Mouse (Mus musculus) stomach, embryonic 15.5 days (tissue): ENCODE results near the gene Itga3. TPM values are rescaled to one million over a fixed set of nuclear protein-coding genes. Genes with fewer than 3 reads are reported as not detected.

Experiments used
- ATAC-seq: fragments of 200-750 bp; cut with Nextera tagmentation; 2 replicates; pipeline ENCODE4 v1.8.0; 2017; ENCODE audit warnings: low read depth, moderate number of reproducible peaks, moderate TSS enrichment; ENCODE audit not compliant: insufficient read depth, low FRiP score
- H3K27ac ChIP-seq: fragments of 300-500 bp; sonication (generic); 2 replicates; pipeline ENCODE4 v1.5.1; 2015; ENCODE audit warnings: mild to moderate bottlenecking, inconsistent platforms
- H3K27me3 ChIP-seq: fragments of 300-500 bp; sonication (generic); replicated peaks from 2 replicates; pipeline ENCODE4 v1.6.1; 2015; ENCODE audit warnings: inconsistent platforms
- H3K36me3 ChIP-seq: fragments of 300-500 bp; sonication (generic); 2 replicates; pipeline ENCODE4 v1.6.1; 2015; ENCODE audit warnings: inconsistent platforms
- H3K4me1 ChIP-seq: fragments of 300-500 bp; sonication (generic); 2 replicates; pipeline ENCODE4 v1.6.1; 2015; ENCODE audit warnings: inconsistent platforms
- H3K4me2 ChIP-seq: fragments of 300-500 bp; sonication (generic); 2 replicates; pipeline ENCODE4 v1.6.1; 2015; ENCODE audit warnings: mild to moderate bottlenecking, inconsistent platforms
- H3K4me3 ChIP-seq: fragments of 300-500 bp; sonication (generic); replicated peaks from 2 replicates; pipeline ENCODE4 v1.5.1; 2015; ENCODE audit warnings: inconsistent platforms
- H3K9ac ChIP-seq: fragments of 300-500 bp; sonication (generic); 2 replicates; pipeline ENCODE4 v1.6.1; 2015; ENCODE audit warnings: inconsistent platforms
- H3K9me3 ChIP-seq: fragments of 300-500 bp; sonication (generic); 2 replicates; pipeline ENCODE4 v1.6.1; 2016; ENCODE audit warnings: inconsistent platforms
- WGBS: fragments of 180-500 bp; shearing (Covaris S2); methylation state at CpG from one replicate; pipeline ENCODE4 v1.1.7; 2015; 5-methylcytosine and 5-hydroxymethylcytosine counted together
- polyA plus RNA-seq: library from polyadenylated mRNA; unstranded; fragments of >200 nt; fragmentation: Nextera tagmentation; extraction: Ambion mirVana; gene quantifications from 2 replicates; pipeline ENCODE4 v1.2.1, GENCODE M21; 2015

Gene Itga3
- polyA plus RNA-seq, 1 experiment from 2014 or later = 24.1 TPM

DNA sequence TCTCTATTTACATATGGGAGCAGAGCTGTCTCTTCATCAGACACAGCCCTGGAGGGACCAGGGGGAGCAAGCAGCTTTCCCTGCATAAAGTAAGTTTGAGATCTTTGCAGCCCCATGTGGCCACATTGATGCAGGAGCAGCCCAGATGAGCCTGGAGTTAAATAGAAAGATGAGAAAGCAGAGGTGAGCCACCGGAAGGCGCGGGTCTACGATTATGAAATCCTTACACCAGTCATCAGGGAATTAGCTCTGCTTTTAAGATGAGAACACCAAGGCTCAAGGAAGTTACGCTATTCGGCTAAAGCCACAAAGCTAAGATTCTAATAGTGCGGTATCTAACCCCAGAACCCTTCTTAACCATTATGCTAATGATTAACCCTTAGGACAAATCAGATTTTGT, 1.4 kb upstream of the Itga3 start:
- peaks cover 12% of the 10 kb centered on the region; the same call in 1 of the 2 replicates for H3K27me3 ChIP-seq
- no peaks in the 10 kb centered on the region for H3K9me3 ChIP-seq
- peaks cover 50% of the 10 kb centered on the region for H3K4me1 ChIP-seq
- no peak for ATAC-seq
- peak overlapping the region; percentile 31; the same call in 1 of the 2 replicates for H3K27ac ChIP-seq
- WGBS = 42% methylated on average over 7 of the region's 7 CpGs
- H3K36me3 ChIP-seq = no peaks in the 10 kb centered on the region
- H3K4me3 ChIP-seq = no peak overlapping the region
- no peak overlapping the region for H3K9ac ChIP-seq
- H3K4me2 ChIP-seq = peak overlapping the region; percentile 33

DNA sequence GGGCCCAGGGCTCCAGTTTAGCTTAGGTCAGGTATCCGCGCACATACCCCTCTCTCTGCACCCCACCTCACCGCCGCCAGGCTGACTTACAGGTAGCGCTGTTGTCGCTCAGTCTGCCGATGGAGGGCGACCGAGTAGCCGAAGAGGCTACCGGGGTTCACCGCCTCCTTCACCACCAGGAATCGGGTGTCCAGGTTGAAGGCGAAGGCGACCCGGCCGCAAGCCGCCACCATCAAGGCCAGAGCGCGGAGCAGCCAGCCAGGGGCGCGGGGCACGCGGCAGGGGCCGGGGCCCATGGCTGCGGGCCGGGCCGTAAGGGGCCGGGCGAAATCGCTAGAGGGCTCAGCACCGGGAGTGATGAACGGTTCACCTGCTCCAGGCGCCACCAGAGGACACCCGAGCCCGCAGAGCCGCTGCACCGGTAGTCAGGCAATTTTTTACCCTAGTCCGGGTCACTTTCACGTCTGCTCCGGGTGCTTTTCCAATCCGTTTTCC, 513 bp downstream of the Itga3 start:
- peak; percentile 37 for ATAC-seq
- Histone ChIP-seq H3K4me3 (peak overlapping the region; percentile 61), H3K4me2 (peak overlapping the region; percentile 90), H3K4me1 (peaks cover 69% of the 10 kb centered on the region), H3K9ac (peak overlapping the region; percentile 61), H3K27ac (peak overlapping the region; percentile 91), H3K36me3 (no peaks in the 10 kb centered on the region), H3K27me3 (peaks cover 12% of the 10 kb centered on the region; the same call in 1 of the 2 replicates), H3K9me3 (no peaks in the 10 kb centered on the region)
- under 1% methylated on average over 42 of the region's 42 CpGs for WGBS

DNA sequence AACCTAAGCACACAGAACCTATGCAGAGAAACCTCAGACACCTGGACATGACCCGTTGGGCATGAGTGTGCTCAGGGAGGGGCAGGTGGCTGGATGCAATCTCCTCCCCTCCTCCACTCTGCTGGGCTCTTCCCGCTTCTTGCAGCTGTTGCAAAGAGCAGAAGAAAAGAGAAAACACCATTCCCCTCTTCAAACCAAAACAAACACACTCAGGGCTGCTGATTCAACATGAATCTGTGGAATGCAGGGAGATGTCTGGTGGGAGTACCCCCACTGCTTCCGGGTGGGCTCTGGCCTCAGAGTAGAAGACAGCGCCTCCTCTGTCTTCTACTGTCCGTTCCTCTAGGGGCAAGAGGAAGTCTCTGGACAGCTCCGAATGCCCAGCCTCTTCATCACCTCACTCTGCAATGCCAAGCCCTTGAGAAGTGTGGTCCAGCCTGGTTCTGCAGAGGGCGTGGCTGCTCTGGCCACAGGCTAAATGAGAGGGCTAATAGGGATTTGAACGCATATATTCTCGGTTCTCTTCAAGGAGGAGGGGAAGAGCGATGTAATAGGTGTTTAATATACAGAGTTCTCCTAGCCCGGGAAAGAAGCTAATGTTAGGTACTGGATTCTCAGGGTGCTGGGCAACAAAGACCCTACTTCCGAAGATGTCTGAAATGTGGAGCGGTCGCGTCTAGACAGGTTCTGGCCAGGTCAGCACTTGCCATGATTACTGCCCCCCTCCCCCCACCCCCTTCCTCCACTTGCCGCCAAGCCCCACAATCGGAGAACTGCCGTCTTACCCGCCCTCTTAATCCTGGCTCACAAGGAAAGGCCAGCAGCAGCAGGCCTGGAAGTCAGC, 1.2 kb downstream of the Itga3 start:
- H3K27ac ChIP-seq = peak overlapping the region; percentile 91
- H3K36me3 ChIP-seq = no peaks in the 10 kb centered on the region
- H3K27me3 ChIP-seq = peaks cover 12% of the 10 kb centered on the region; the same call in 1 of the 2 replicates
- no peaks in the 10 kb centered on the region for H3K9me3 ChIP-seq
- WGBS = 5% methylated on average over 19 of the region's 19 CpGs
- peak overlapping the region; percentile 61 for H3K9ac ChIP-seq
- H3K4me1 ChIP-seq = peaks cover 72% of the 10 kb centered on the region
- peak overlapping the region; percentile 90 for H3K4me2 ChIP-seq
- H3K4me3 ChIP-seq = peak overlapping the region; percentile 61
- ATAC-seq = no peak

- Histone ChIP-seq H3K4me3 (peak overlapping the region; percentile 61), H3K4me2 (peak overlapping the region; percentile 90), H3K36me3 (no peaks in the 10 kb centered on the region), H3K27ac (peak overlapping the region; percentile 91), H3K27me3 (peaks cover 12% of the 10 kb centered on the region; the same call in 1 of the 2 replicates), H3K4me1 (peaks cover 72% of the 10 kb centered on the region), H3K9me3 (no peaks in the 10 kb centered on the region), H3K9ac (no peak overlapping the region)
- ATAC-seq = 0 out of 2 replicates have a peak, but pooled peaks have one; percentile 9
- 41% methylated on average over 4 of the region's 4 CpGs for WGBS
Measured at GRCm38 (mm10) chr11:95074694-95075093, 1.9 kb downstream of the Itga3 start.

GRCm38 (mm10) chr11:95073835-95074234, 2.8 kb downstream of the Itga3 start:
- Histone ChIP-seq H3K9me3 (no peaks in the 10 kb centered on the region), H3K4me2 (peak overlapping the region; percentile 90), H3K27ac (peak overlapping the region; percentile 91; the same call in 1 of the 2 replicates), H3K27me3 (peaks cover 12% of the 10 kb centered on the region; the same call in 1 of the 2 replicates), H3K9ac (no peak overlapping the region), H3K4me1 (peaks cover 70% of the 10 kb centered on the region), H3K4me3 (peak overlapping the region; percentile 61; the same call in 1 of the 2 replicates), H3K36me3 (no peaks in the 10 kb centered on the region)
- no peak for ATAC-seq
- WGBS = 47% methylated on average over 4 of the region's 4 CpGs

- Histone ChIP-seq H3K9me3 (no peaks in the 10 kb centered on the region), H3K4me1 (peaks cover 67% of the 10 kb centered on the region), H3K4me3 (no peak overlapping the region), H3K9ac (no peak overlapping the region), H3K27ac (peak overlapping the region; percentile 23; the same call in 1 of the 2 replicates), H3K27me3 (peaks cover 5% of the 10 kb centered on the region; the same call in 1 of the 2 replicates), H3K36me3 (no peaks in the 10 kb centered on the region), H3K4me2 (peak overlapping the region; percentile 24; the same call in 1 of the 2 replicates)
- ATAC-seq = no peak
- WGBS = 63% methylated on average over 5 of the region's 5 CpGs
Measured at GRCm38 (mm10) chr11:95072804-95073203, 3.8 kb downstream of the Itga3 start.

DNA sequence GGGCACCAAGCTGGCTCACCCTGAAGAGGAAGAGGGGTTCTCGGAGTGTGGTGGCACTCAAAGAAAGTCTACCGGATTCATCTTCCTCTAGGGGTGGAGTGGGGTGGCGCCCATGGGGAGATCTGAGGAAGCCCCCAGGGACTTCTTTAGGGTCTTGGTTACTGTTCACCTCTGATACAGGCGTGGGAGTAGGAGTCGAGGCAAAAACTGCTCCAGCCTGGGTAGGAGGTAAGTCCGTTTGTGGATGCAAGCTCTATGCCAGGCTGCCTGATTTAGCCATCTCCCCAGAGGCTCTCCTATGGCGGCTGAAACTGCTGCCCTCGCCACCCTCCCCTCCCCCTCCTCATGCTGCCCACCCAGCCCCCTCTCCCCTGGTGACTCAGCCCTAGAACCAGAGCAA, 4.5 kb downstream of the Itga3 start:
- peak overlapping the region; percentile 64 for H3K27ac ChIP-seq
- H3K4me2 ChIP-seq = 0 out of 2 replicates have a peak overlapping the region, but pooled peaks have one; percentile 16
- 0 out of 2 replicates have a peak, but pooled peaks cover 2% of the 10 kb centered on the region for H3K27me3 ChIP-seq
- ATAC-seq = no peak
- H3K9ac ChIP-seq = no peak overlapping the region
- H3K36me3 ChIP-seq = no peaks in the 10 kb centered on the region
- 74% methylated on average over 8 of the region's 8 CpGs for WGBS
- H3K4me3 ChIP-seq = no peak overlapping the region
- H3K4me1 ChIP-seq = peaks cover 67% of the 10 kb centered on the region
- H3K9me3 ChIP-seq = no peaks in the 10 kb centered on the region

- H3K9me3 ChIP-seq = no peaks in the 10 kb centered on the region
- no peak for ATAC-seq
- peaks cover 67% of the 10 kb centered on the region for H3K4me1 ChIP-seq
- H3K4me2 ChIP-seq = peak overlapping the region; percentile 16
- no peak overlapping the region for H3K4me3 ChIP-seq
- H3K27me3 ChIP-seq = no peaks in the 10 kb centered on the region
- peak overlapping the region; percentile 64 for H3K27ac ChIP-seq
- 25% methylated on average over 7 of the region's 7 CpGs for WGBS
- H3K9ac ChIP-seq = no peak overlapping the region
- no peaks in the 10 kb centered on the region for H3K36me3 ChIP-seq
Measured at GRCm38 (mm10) chr11:95071266-95071665, 5.3 kb downstream of the Itga3 start.

DNA sequence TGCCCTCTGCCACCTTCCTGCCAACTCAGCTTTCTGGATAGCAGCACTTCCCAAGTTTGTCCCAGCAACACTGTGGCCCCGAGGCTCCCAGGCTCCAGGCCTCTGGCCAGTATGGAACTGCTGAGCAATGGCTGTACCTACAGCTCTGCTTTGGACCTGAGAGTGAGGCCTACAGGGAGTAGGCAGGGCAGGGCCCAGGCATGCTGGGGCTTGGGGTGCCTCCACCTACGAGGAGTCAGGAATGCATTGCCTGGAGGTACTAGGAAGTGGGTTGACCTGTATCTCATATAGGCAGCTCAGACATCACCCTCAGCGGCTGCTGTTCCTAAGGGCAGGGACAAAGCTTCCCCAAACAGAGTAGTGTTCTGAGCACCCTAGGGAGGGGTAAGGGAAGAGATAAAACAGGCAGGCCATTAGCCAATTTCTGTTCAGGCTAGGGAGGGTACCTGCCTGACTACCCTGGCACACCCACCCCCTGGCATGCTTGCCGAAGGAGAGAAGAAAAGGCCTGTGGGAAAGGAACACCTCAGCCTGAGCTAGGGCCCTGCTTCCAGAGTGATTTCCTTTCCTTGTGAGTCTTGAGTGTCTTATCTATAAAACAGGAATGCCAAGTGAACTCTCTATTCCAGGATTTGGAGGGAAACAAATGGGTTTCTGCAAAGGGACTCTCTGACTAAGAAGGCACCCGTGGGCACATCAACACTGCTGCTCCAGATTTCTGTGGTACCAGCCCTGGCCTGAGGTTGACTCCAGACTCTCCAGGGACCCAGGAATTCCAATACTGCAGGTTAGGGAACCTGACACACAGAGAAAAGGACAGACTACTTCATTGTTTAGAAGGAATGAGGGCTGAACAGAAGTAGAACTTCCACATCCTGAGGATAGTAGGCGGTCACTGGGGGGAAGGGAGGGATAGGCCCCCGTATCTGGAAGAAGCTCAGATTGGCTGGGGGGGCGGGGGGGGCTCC, 6.2 kb downstream of the Itga3 start:
- 57% methylated on average over 8 of the region's 8 CpGs for WGBS
- no peak for ATAC-seq
- peaks cover 60% of the 10 kb centered on the region for H3K4me1 ChIP-seq
- no peaks in the 10 kb centered on the region for H3K27me3 ChIP-seq
- no peaks in the 10 kb centered on the region for H3K9me3 ChIP-seq
- H3K4me3 ChIP-seq = no peak overlapping the region
- no peaks in the 10 kb centered on the region for H3K36me3 ChIP-seq
- peak overlapping the region; percentile 64 for H3K27ac ChIP-seq
- H3K4me2 ChIP-seq = no peak overlapping the region
- H3K9ac ChIP-seq = no peak overlapping the region

GRCm38 (mm10) chr11:95069226-95069957, 7.2 kb downstream of the Itga3 start:
- H3K4me3 ChIP-seq = no peak overlapping the region
- H3K4me1 ChIP-seq = peaks cover 49% of the 10 kb centered on the region
- ATAC-seq = no peak
- H3K36me3 ChIP-seq = no peaks in the 10 kb centered on the region
- WGBS = 74% methylated on average over 10 of the region's 10 CpGs
- H3K9ac ChIP-seq = no peak overlapping the region
- H3K4me2 ChIP-seq = no peak overlapping the region
- H3K9me3 ChIP-seq = no peaks in the 10 kb centered on the region
- peak overlapping the region; percentile 64; the same call in 1 of the 2 replicates for H3K27ac ChIP-seq
- H3K27me3 ChIP-seq = no peaks in the 10 kb centered on the region
